Mouse (Mus musculus): ENCODE measurements around the gene Filip1. TPM values are rescaled to one million over a fixed set of nuclear protein-coding genes. Genes with fewer than 3 reads are reported as not detected.

Filip1 gene
- polyA plus RNA-seq, 1 experiment, result 1.1 TPM

DNA sequence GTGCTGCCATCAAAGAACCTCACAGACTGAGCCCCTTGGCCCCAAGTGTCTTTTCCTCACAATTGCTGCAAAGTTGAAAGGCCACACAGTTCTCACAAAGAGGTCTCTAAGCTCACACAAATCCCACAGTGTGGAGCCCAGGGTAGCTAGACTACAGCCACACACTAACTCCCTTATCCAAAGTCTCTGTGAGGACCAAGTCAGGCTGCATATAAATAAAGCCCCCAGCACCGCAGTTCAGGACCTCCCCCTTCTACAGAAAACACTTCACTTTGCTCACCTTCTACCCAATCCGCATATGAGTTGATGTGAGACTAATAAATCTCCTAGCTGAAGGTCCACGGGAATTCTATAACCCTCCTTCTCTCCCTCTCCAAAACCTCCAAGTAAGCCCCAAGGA is 228.2 kb downstream of the Filip1 start:
- H3K27ac ChIP-seq (ENCODE audit: insufficient read depth, low read length), result no peak overlapping the region
- TF ChIP-seq POLR2A (IDR thresholded peaks at IDR 0.05; ENCODE audit: low read depth, low read length), result no peak
- TF ChIP-seq CTCF (IDR thresholded peaks at IDR 0.05; ENCODE audit: extremely low read depth, insufficient read depth, insufficient read length, insufficient replicate concordance), result no peak
- 79% methylated on average over 3 of the region's 3 CpGs for WGBS
- no peaks in the 10 kb centered on the region for H3K27me3 ChIP-seq (ENCODE audit: control insufficient read depth, insufficient read depth, low read length)
- DNase-seq (ENCODE audit: low read depth in 1 of 2, low spot score in 2 of 2), result no peak
- H3K36me3 ChIP-seq (ENCODE audit: control insufficient read depth, insufficient read depth, low read length), result no peaks in the 10 kb centered on the region
- H3K4me3 ChIP-seq (ENCODE audit: extremely low read depth, insufficient read depth, insufficient read length), result no peak overlapping the region
- peaks cover 5% of the 10 kb centered on the region for H3K4me1 ChIP-seq (ENCODE audit: control insufficient read depth, insufficient read depth, insufficient read length)

DNA sequence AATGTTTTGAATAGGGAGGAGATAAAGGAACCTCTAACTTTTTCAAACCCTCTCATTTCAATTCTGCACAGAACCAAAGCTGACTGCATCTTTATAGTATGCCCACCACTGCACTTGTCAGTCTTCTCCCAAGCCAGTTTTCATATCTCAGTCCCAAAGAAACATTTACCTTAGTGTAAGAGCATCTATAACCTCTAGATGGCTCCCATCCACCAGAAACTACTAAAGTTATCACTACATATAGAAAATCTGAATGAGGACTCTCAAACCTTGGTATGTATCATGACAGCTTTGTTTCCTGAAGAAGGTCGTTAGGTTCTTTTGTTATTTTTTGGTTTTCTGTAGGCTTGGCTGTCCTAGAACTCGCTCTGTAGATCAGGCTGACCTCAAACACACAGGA is 233.3 kb downstream of the Filip1 start:
- H3K36me3 ChIP-seq (ENCODE audit: control insufficient read depth, insufficient read depth, low read length), result peaks cover 5% of the 10 kb centered on the region
- H3K4me1 ChIP-seq (ENCODE audit: control insufficient read depth, insufficient read depth, insufficient read length), result no peaks in the 10 kb centered on the region
- H3K4me3 ChIP-seq (ENCODE audit: extremely low read depth, insufficient read depth, insufficient read length), result no peak overlapping the region
- TF ChIP-seq CTCF (IDR thresholded peaks at IDR 0.05; ENCODE audit: extremely low read depth, insufficient read depth, insufficient read length, insufficient replicate concordance), result no peak
- no peak for TF ChIP-seq POLR2A (IDR thresholded peaks at IDR 0.05; ENCODE audit: low read depth, low read length)
- H3K27ac ChIP-seq (ENCODE audit: insufficient read depth, low read length), result no peak overlapping the region
- H3K27me3 ChIP-seq (ENCODE audit: control insufficient read depth, insufficient read depth, low read length), result no peaks in the 10 kb centered on the region
- WGBS, result 57% methylated on average over 2 of the region's 2 CpGs
- peak in 1 of 2 experiments; percentile 9 for DNase-seq (ENCODE audit: low read depth in 1 of 2, low spot score in 2 of 2)

GRCm38 (mm10) chr9:79766991-79767545 is 245.6 kb downstream of the Filip1 start:
- peaks cover 3% of the 10 kb centered on the region; the same call in 1 of the 2 replicates for H3K36me3 ChIP-seq (ENCODE audit: control insufficient read depth, insufficient read depth, low read length)
- WGBS, result 94% methylated on average over 5 of the region's 5 CpGs
- H3K27ac ChIP-seq (ENCODE audit: insufficient read depth, low read length), result no peak overlapping the region
- H3K27me3 ChIP-seq (ENCODE audit: control insufficient read depth, insufficient read depth, low read length), result no peaks in the 10 kb centered on the region
- H3K4me3 ChIP-seq (ENCODE audit: extremely low read depth, insufficient read depth, insufficient read length), result no peak overlapping the region
- no peak for DNase-seq (ENCODE audit: low read depth in 1 of 2, low spot score in 2 of 2)
- H3K4me1 ChIP-seq (ENCODE audit: control insufficient read depth, insufficient read depth, insufficient read length), result no peaks in the 10 kb centered on the region
- no peak for TF ChIP-seq POLR2A (IDR thresholded peaks at IDR 0.05; ENCODE audit: low read depth, low read length)
- no peak for TF ChIP-seq CTCF (IDR thresholded peaks at IDR 0.05; ENCODE audit: extremely low read depth, insufficient read depth, insufficient read length, insufficient replicate concordance)

- no peak for TF ChIP-seq CTCF (IDR thresholded peaks at IDR 0.05; ENCODE audit: extremely low read depth, insufficient read depth, insufficient read length, insufficient replicate concordance)
- Histone ChIP-seq H3K4me1 (ENCODE audit: control insufficient read depth, insufficient read depth, insufficient read length) (0 out of 2 replicates have a peak, but pooled peaks cover under 1% of the 10 kb centered on the region), H3K36me3 (ENCODE audit: control insufficient read depth, insufficient read depth, low read length) (peaks cover under 1% of the 10 kb centered on the region; the same call in 1 of the 2 replicates), H3K27ac (ENCODE audit: insufficient read depth, low read length) (no peak overlapping the region), H3K4me3 (ENCODE audit: extremely low read depth, insufficient read depth, insufficient read length) (no peak overlapping the region), H3K27me3 (ENCODE audit: control insufficient read depth, insufficient read depth, low read length) (no peaks in the 10 kb centered on the region)
- WGBS, result 94% methylated on average over 4 of the region's 4 CpGs
- no peak for DNase-seq (ENCODE audit: low read depth in 1 of 2, low spot score in 2 of 2)
These were observed 247.3 kb downstream of the Filip1 start for GRCm38 (mm10) chr9:79765329-79765728.

Other genes starting within 250 kb of the Filip1 start
- gene Tmem30a, start 219.3 kb downstream of the Filip1 start, polyA plus RNA-seq (2012; rRNA removed), result 23.0 and 40.0 TPM in 2 replicates
- 9.8 and 17.2 TPM in 2 replicates for gene Senp6, start 54.1 kb upstream of the Filip1 start, polyA plus RNA-seq (2012; rRNA removed)
- 3.5 and 3.7 TPM in 2 replicates for gene Myo6, start 152.2 kb upstream of the Filip1 start, polyA plus RNA-seq (2012; rRNA removed)

Data from spleen, adult 2 months (tissue).